Mouse (Mus musculus) cerebellum, adult 9-10 months (tissue): ENCODE data around the gene Armc7.
"Not testable (repeated sequence)": the region's sequence is repeated elsewhere in the genome, so short reads cannot be mapped to it uniquely, and the experiment has no call there.

ENCODE experiments used
- DNase-seq: peaks from one replicate; pipeline ENCODE4 v3.0.0; 2022

The Armc7 gene

GRCm38 (mm10) chr11:115492387-115492786 lies 16.9 kb downstream of the Armc7 start:
- peak; percentile 20 for DNase-seq

- not testable (repeated sequence) for DNase-seq
Measured at GRCm38 (mm10) chr11:115496559-115496958, 21.1 kb downstream of the Armc7 start.

- no peak for DNase-seq
Measured at GRCm38 (mm10) chr11:115502636-115503035, 27.2 kb downstream of the Armc7 start.

GRCm38 (mm10) chr11:115506586-115506985 lies 31.1 kb downstream of the Armc7 start:
- DNase-seq, result no peak

GRCm38 (mm10) chr11:115508061-115508460 lies 32.6 kb downstream of the Armc7 start:
- DNase-seq, result no peak

- DNase-seq, result no peak
Measured at GRCm38 (mm10) chr11:115509773-115510506, 34.5 kb downstream of the Armc7 start.

- DNase-seq, result no peak
Measured at GRCm38 (mm10) chr11:115510507-115510888, 35.0 kb downstream of the Armc7 start.

GRCm38 (mm10) chr11:115511121-115511520 lies 35.7 kb downstream of the Armc7 start:
- no peak for DNase-seq

- no peak for DNase-seq
Measured at GRCm38 (mm10) chr11:115512004-115512403, 36.5 kb downstream of the Armc7 start.

GRCm38 (mm10) chr11:115512407-115513183 lies 37.1 kb downstream of the Armc7 start:
- DNase-seq, result no peak

- peak; percentile 57 for DNase-seq
Measured at GRCm38 (mm10) chr11:115513271-115514237, 38.1 kb downstream of the Armc7 start.

- DNase-seq, result peak; percentile 99
Measured at GRCm38 (mm10) chr11:115514238-115514663, 38.8 kb downstream of the Armc7 start, which contains the start of gene Jpt1. Gene Jpt1 (minus strand): TSS chr11:115514387.

- DNase-seq, result no peak
Measured at GRCm38 (mm10) chr11:115515021-115515420, 39.6 kb downstream of the Armc7 start.

- DNase-seq, result no peak
Measured at GRCm38 (mm10) chr11:115516942-115517341, 41.5 kb downstream of the Armc7 start.

GRCm38 (mm10) chr11:115518693-115519092 lies 43.2 kb downstream of the Armc7 start:
- DNase-seq, result peak; percentile 47

- no peak for DNase-seq
Measured at GRCm38 (mm10) chr11:115519581-115519980, 44.1 kb downstream of the Armc7 start.

GRCm38 (mm10) chr11:115520218-115520617 lies 44.8 kb downstream of the Armc7 start:
- no peak for DNase-seq

- no peak for DNase-seq
Measured at GRCm38 (mm10) chr11:115521080-115521479, 45.6 kb downstream of the Armc7 start.

GRCm38 (mm10) chr11:115522238-115522637 lies 46.8 kb downstream of the Armc7 start:
- no peak for DNase-seq

GRCm38 (mm10) chr11:115522703-115523102 lies 47.2 kb downstream of the Armc7 start:
- no peak for DNase-seq

GRCm38 (mm10) chr11:115526446-115526845 lies 51.0 kb downstream of the Armc7 start:
- not testable (repeated sequence) for DNase-seq

GRCm38 (mm10) chr11:115534759-115535371 lies 59.4 kb downstream of the Armc7 start:
- no peak for DNase-seq
